ENCODE assay signal across 8 mouse cellular contexts in genomic region chr5:143314730-143315513, GRCm38 (mm10). TPM values are rescaled to one million over a fixed set of nuclear protein-coding genes. Genes with fewer than 3 reads are reported as not detected.
DNase-seq lines count a peak whose midpoint lies in the region; ATAC-seq lines count a peak whose summit lies in the region.

Gene E130309D02Rik (minus strand): TSS chr5:143315360.

- no peaks in the 10 kb centered on the region for H3K27me3 ChIP-seq in hindbrain, embryonic 15.5 days

- H3K9me3 ChIP-seq in hindbrain, embryonic 15.5 days = no peaks in the 10 kb centered on the region

- peaks cover 41% of the 10 kb centered on the region for H3K36me3 ChIP-seq in hindbrain, embryonic 15.5 days
- H3K36me3 ChIP-seq in macrophage (ENCODE audit: inconsistent target) = peaks cover 50% of the 10 kb centered on the region

- H3K4me2 ChIP-seq in hindbrain, embryonic 15.5 days = peak within 1 kb of the TSS; percentile 91

- peak within 1 kb of the TSS; percentile 70 for H3K4me3 ChIP-seq in hindbrain, embryonic 15.5 days
- H3K4me3 ChIP-seq in macrophage (ENCODE audit: inconsistent target) = peak within 1 kb of the TSS; percentile 47

- H3K79me2 ChIP-seq in macrophage (ENCODE audit: inconsistent target) = peaks cover 35% of the 10 kb centered on the region

- H3K4me1 ChIP-seq in hindbrain, embryonic 15.5 days (replicated peaks) = peaks cover 34% of the 10 kb centered on the region

- WGBS in hindbrain, embryonic 15.5 days = under 1% methylated on average over 76 of the region's 101 CpGs
- WGBS in macrophage (ENCODE audit: missing documents) = 1% methylated on average over 79 of the region's 101 CpGs

- H3K9ac ChIP-seq in hindbrain, embryonic 15.5 days = peak within 1 kb of the TSS; percentile 93

- H3K27ac ChIP-seq in hindbrain, embryonic 15.5 days (replicated peaks) = peak within 1 kb of the TSS; percentile 98
- H3K27ac ChIP-seq in macrophage = no peak within 1 kb of the TSS

- DNase-seq in R1 (ENCODE audit: low read depth, low spot score) = peak; percentile 80
- DNase-seq in cerebellum, postnatal 25 days = peak; percentile 95 to 97
- peak; percentile 85 to 89 for DNase-seq in frontal cortex, postnatal 36 days (ENCODE audit: low spot score in 2 of 2)
- peak; percentile 88 to 90 for DNase-seq in left cerebral cortex, adult 18-20 months (ENCODE audit: low spot score in 2 of 2)
- DNase-seq in right cerebral cortex, adult 18-20 months = peak; percentile 90
- DNase-seq in urinary bladder, postnatal 10 days (ENCODE audit: low spot score) = peak; percentile 66

- peak; percentile 86 for ATAC-seq in hindbrain, embryonic 15.5 days (ENCODE audit: low FRiP score, low read depth)

RNA-seq across cellular contexts. Expression of gene E130309D02Rik, which starts in this region (rescaled TPM):
- 31.7 and 32.7 TPM in 2 replicates for polyA plus RNA-seq in hindbrain, embryonic 15.5 days (2015; fragmentation: Nextera tagmentation; extraction: Ambion mirVana)
- total RNA-seq in left cerebral cortex, adult 18-20 months (2021) = 10 to 100 TPM; 25.4 to 27.7 TPM
- total RNA-seq in macrophage (2018; cell fraction: chromatin; rRNA removed) = 10 to 100 TPM in 12 of 26 experiments, 1 to 10 TPM in 14; 3.0 to 14.9 (median 9.6) TPM
- total RNA-seq in macrophage (2018; cell fraction: cytosol; rRNA removed) = 10 to 100 TPM; 10.5 to 20.8 (median 16.0) TPM
- total RNA-seq in macrophage (2018; cell fraction: nucleus; rRNA removed) = 10 to 100 TPM in 10 of 26 experiments, 1 to 10 TPM in 16; 5.0 to 17.4 (median 9.6) TPM
- 11.1 to 17.3 TPM (median 13.0 TPM) in 3 replicates for polyA plus RNA-seq in macrophage (2018)
